In the genomic region with DNA sequence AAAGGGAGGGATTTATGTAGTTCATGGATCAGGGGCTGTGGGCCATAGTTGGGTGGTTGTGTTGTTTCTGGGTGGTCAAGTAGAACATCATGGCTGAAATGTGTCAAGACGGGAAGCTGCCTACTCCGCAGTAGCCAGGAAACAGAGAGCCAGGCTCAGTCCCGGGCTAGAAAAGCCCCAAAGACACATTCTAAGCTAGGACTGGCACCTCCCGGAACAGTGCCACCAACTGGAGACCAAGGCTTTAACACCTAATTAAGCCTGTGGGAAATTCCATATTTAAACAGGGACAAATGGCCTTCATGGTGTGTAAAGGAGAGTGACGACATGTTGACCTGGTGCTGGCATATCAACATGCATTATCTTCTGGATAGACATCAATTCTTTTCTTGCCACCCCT, we compare ENCODE assay signal across 19 mouse cellular contexts. TPM values are rescaled to one million over a fixed set of nuclear protein-coding genes. Genes with fewer than 3 reads are reported as not detected.
DNase-seq lines count a peak whose midpoint lies in the region; ATAC-seq and TF ChIP-seq lines count a peak whose summit lies in the region.
"Had no signal": no experiment of that assay in that cellular context is flagged by ENCODE, and none has a peak within 500 bp of the region (broad histone marks: within the 10 kb centered on the region; RNA-seq: fewer than 3 reads in every experiment).

No protein-coding gene starts in this region.

- ATAC-seq in Patski = no peak
- ATAC-seq: forebrain, embryonic 15.5 days; liver, embryonic 12.5 days; midbrain, embryonic 13.5 days had no signal

- H3K27ac ChIP-seq in layer of hippocampus, adult 2 months = no peak overlapping the region
- H3K27ac ChIP-seq: embryonic facial prominence, embryonic 12.5 days; forebrain, embryonic 15.5 days; hindbrain, embryonic 15.5 days; limb, embryonic 10.5 days; liver, embryonic 12.5 days; midbrain, embryonic 13.5 days had no signal

- DNase-seq in heart, adult 11 months = peak; percentile 82
- DNase-seq in heart, postnatal 25 days (ENCODE audit: low spot score) = no peak
- no peak for DNase-seq in layer of hippocampus, adult 2 months (ENCODE audit: low spot score in 2 of 2)
- DNase-seq in layer of hippocampus, adult 11-12 months (ENCODE audit: low spot score) = no peak
- DNase-seq in 3T3-L1 (ENCODE audit: low read depth, low spot score) (peak; percentile 10), Patski (ENCODE audit: low read depth, low spot score) (no peak)
- DNase-seq in kidney, postnatal 25 days = no peak
- DNase-seq in adrenal gland, adult 8-10 months = no peak
- DNase-seq: adrenal gland, postnatal 14 days; cerebellum, adult 11-12 months; cerebellum, postnatal 36 days; heart, postnatal 10 days; thymus, adult 18-20 months had no signal

- H3K4me3 ChIP-seq in layer of hippocampus, adult 2 months = no peak overlapping the region
- H3K4me3 ChIP-seq: embryonic facial prominence, embryonic 12.5 days; forebrain, embryonic 15.5 days; hindbrain, embryonic 15.5 days; limb, embryonic 10.5 days; liver, embryonic 12.5 days; midbrain, embryonic 13.5 days had no signal

- intact Hi-C loops in heart, postnatal 25 days (cut with DNase I) = no loop called here

- TF ChIP-seq CTCF in layer of hippocampus, adult 2 months (conservative IDR thresholded peaks at IDR 0.05) = peak; percentile 55
- peak; percentile 48 for TF ChIP-seq CTCF in Patski (IDR thresholded peaks at IDR 0.05)

- in situ Hi-C loops in Patski (cut with MboI; ENCODE audit: low pct_unique_long_range_greater_than_20kb) = no loop called here

- CTCF ChIA-PET in Patski (lab: Charles Lee) = no interaction called here

- H3K27me3 ChIP-seq in Patski = no peaks in the 10 kb centered on the region
- H3K27me3 ChIP-seq: embryonic facial prominence, embryonic 12.5 days; forebrain, embryonic 15.5 days; hindbrain, embryonic 15.5 days; liver, embryonic 12.5 days; midbrain, embryonic 13.5 days had no signal

- POLR2A ChIA-PET in Patski (lab: Charles Lee) = no interaction called here

RNA-seq across cellular contexts. Expression of gene Cog6, which starts 50.0 kb away (rescaled TPM):
- 10 to 100 TPM; 54.5 to 56.3 TPM for total RNA-seq in heart, postnatal 25 days (2021)
- 10 to 100 TPM; 37.7 to 42.4 TPM for total RNA-seq in layer of hippocampus, adult 2 months (2021)
- 53.0 TPM for polyA plus RNA-seq in Patski (2021)
- 10 to 100 TPM; 31.3 to 38.8 (median 38.1) TPM for total RNA-seq in adrenal gland, adult 8-10 months (2022)

Comparison
In these comparisons a context has a peak if more than half of its experiments do, and no peak if none do; other contexts are left out.
1. DNase-seq: peak in heart, adult 11 months (single experiment) and 3T3-L1 (single experiment); none in heart, postnatal 25 days (single experiment), layer of hippocampus, adult 2 months (0 of 2), layer of hippocampus, adult 11-12 months (single experiment), Patski (single experiment), kidney, postnatal 25 days (0 of 2) and adrenal gland, adult 8-10 months (single experiment).